Mouse (Mus musculus): ENCODE results near the gene Naa38.

Naa38 gene

GRCm38 (mm10) chr11:69373223-69373965 is 21.9 kb upstream of the Naa38 start:
- DNase-seq (ENCODE audit: low spot score): no peak

GRCm38 (mm10) chr11:69375646-69376045 is 19.6 kb upstream of the Naa38 start:
- no peak for DNase-seq (ENCODE audit: low spot score)

GRCm38 (mm10) chr11:69377766-69378165 is 17.5 kb upstream of the Naa38 start:
- no peak for DNase-seq (ENCODE audit: low spot score)

- DNase-seq (ENCODE audit: low spot score): no peak
Observed at GRCm38 (mm10) chr11:69379600-69379999, 15.7 kb upstream of the Naa38 start.

- no peak for DNase-seq (ENCODE audit: low spot score)
Observed at GRCm38 (mm10) chr11:69381356-69381755, 13.9 kb upstream of the Naa38 start.

- DNase-seq (ENCODE audit: low spot score): no peak
Observed at GRCm38 (mm10) chr11:69382478-69383105, 12.7 kb upstream of the Naa38 start.

- no peak for DNase-seq (ENCODE audit: low spot score)
Observed at GRCm38 (mm10) chr11:69384979-69385378, 10.3 kb upstream of the Naa38 start.

- no peak for DNase-seq (ENCODE audit: low spot score)
Observed at GRCm38 (mm10) chr11:69386758-69387157, 8.5 kb upstream of the Naa38 start.

- no peak for DNase-seq (ENCODE audit: low spot score)
Observed at GRCm38 (mm10) chr11:69388680-69389079, 6.6 kb upstream of the Naa38 start.

- DNase-seq (ENCODE audit: low spot score): no peak
Observed at GRCm38 (mm10) chr11:69389531-69390399, 5.5 kb upstream of the Naa38 start.

- peak; percentile 93 for DNase-seq (ENCODE audit: low spot score)
Observed at GRCm38 (mm10) chr11:69390400-69391034, 4.8 kb upstream of the Naa38 start.

GRCm38 (mm10) chr11:69394591-69395167 is 608 bp upstream of the Naa38 start:
- peak; percentile 35 for DNase-seq (ENCODE audit: low spot score)

- DNase-seq (ENCODE audit: low spot score): peak; percentile 99
Observed at GRCm38 (mm10) chr11:69395634-69396373, 517 bp downstream of the Naa38 start.

GRCm38 (mm10) chr11:69396772-69397171 is 1.5 kb downstream of the Naa38 start:
- peak; percentile 48 for DNase-seq (ENCODE audit: low spot score)

- peak; percentile 50 for DNase-seq (ENCODE audit: low spot score)
Observed at GRCm38 (mm10) chr11:69397581-69398057, 2.3 kb downstream of the Naa38 start.

- peak; percentile 72 for DNase-seq (ENCODE audit: low spot score)
Observed at GRCm38 (mm10) chr11:69398059-69398458, 2.8 kb downstream of the Naa38 start, which contains the start of gene Tmem88. Gene Tmem88, minus strand, starts transcription at chr11:69398234.

GRCm38 (mm10) chr11:69398486-69399200 is 3.4 kb downstream of the Naa38 start:
- peak; percentile 35 for DNase-seq (ENCODE audit: low spot score)

GRCm38 (mm10) chr11:69399201-69400082 is 4.2 kb downstream of the Naa38 start:
- DNase-seq (ENCODE audit: low spot score): peak; percentile 67

Measured in embryo, embryonic 10.5 days (tissue).